Mouse (Mus musculus) monocyte, adult 2 months (primary cell): ENCODE data around the gene Slc1a1.

ENCODE experiments used
- DNase-seq, 2 experiments: peaks; one replicate each; pipeline ENCODE4 v3.0.0; 2022; ENCODE audit warnings: low spot score in 2 of 2, low read depth in 1 of 2

Slc1a1 gene

DNA sequence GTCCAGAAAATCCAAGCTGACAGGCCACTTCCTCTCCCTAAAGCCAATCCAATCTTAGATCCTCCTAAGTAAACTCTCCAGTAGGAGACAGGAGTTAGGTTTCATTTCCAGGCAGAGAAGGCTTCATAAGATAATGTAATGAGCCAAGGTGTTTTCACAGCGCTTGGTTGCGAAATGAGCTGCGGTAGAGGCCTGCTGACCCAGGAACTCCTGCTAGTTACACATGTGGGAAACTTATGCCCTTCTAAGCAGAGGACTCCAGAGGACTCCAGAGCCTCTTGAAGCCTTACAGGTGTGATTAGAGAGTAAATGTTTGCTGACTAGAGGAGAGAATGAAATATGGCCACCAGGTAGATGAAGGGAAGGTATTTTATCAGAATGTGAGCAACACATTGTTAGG is 15.7 kb downstream of the Slc1a1 start:
- no peak for DNase-seq

DNA sequence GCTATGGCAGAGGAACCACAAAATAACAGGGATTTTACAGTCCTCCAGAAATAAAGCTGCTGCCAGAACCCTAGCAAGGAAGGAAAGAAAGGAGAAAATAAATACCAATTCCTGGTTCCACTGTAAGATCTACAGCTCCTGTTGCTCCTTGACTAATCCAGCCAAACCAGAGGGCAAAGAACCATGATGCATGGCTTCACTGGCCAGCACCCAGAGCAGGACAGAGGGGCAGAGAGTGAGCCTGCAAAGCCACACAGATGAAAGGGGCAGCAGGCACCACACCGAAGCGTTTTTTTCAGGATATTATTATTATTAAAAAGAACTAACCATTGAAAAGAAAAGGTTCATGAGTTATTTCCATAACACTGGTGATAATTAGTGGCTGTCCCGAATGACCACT is 17.2 kb downstream of the Slc1a1 start:
- no peak for DNase-seq

GRCm38 (mm10) chr19:28854831-28855230 is 20.0 kb downstream of the Slc1a1 start:
- no peak for DNase-seq

DNA sequence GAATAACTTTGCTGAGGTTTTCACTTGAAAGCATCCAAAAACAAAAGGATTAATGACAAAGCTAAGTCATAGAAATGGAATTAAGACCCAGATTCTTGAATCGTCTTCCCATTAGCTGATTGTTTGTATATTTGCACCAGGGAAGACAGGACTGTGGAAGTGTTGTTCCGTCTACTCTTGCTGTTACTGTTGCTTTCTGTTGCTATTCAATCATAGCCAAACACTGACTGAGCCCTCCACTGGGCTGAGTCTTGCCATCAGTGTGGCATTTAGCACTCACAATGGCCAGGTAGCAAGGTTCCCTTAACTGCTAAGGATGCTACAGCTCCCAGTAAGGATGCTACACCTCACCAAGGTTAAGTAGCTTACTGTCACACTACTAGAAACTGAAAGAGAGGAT is 25.4 kb downstream of the Slc1a1 start:
- DNase-seq: no peak

- no peak for DNase-seq
Observed at GRCm38 (mm10) chr19:28863626-28864025, 28.8 kb downstream of the Slc1a1 start.

DNA sequence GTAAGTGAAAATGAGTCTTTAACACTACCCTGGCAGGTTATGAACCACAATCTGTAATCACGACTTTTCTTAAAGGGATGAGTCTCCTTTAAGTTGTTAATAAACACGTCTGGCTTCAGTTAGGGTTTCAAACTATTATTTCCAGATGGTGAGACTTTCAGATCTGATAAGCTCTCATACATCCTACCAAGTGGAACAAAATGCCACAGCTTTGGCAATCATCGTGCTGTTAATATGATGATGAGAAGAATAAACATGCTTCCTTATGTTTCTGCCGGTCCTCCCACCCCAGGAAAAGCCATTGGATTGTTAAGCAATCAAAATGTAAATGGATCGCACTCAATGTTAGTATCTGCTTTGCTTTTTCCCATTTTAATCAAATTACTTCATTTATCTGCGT is 30.1 kb downstream of the Slc1a1 start:
- no peak for DNase-seq

DNA sequence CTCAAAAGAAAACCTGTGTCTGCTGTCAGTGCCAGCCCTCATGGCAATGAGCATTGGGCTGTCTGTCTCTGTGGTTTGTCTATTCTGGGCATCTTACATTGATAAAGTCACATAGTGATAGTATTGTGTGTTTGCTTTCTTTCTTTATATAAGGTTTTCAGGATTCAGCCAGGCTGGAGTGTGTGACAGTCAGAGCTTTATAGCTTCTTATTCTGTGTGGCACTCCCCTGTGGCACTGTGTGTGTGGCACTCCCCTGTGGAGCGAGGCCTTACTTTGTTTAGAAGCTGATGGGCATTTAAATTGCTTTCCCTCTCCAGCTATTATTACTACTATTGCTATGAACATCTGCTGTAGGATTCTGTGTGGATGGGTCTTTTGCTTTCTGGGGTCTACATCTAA is 30.7 kb downstream of the Slc1a1 start:
- no peak for DNase-seq

GRCm38 (mm10) chr19:28869251-28869855 is 34.5 kb downstream of the Slc1a1 start:
- DNase-seq: no peak

DNA sequence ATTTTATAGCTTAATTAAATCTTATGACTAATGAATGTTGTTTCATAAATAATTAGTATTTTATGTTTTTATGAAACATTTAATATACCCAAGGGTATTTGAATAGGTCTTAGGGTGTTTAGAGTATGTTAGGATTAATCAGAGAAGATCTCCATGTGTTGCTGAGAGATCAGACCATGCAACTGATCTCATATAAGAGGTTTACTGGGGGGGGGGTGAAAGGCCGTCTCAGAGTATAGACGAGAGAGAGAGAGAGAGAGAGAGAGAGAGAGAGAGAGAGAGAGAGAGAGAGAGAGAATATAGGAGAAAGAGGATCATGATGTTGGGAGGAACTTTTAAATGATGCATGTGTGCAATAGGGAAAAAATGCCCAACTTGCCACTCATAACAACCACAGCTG is 35.5 kb downstream of the Slc1a1 start:
- DNase-seq: no peak

GRCm38 (mm10) chr19:28879476-28879875 is 44.6 kb downstream of the Slc1a1 start:
- DNase-seq: no peak

DNA sequence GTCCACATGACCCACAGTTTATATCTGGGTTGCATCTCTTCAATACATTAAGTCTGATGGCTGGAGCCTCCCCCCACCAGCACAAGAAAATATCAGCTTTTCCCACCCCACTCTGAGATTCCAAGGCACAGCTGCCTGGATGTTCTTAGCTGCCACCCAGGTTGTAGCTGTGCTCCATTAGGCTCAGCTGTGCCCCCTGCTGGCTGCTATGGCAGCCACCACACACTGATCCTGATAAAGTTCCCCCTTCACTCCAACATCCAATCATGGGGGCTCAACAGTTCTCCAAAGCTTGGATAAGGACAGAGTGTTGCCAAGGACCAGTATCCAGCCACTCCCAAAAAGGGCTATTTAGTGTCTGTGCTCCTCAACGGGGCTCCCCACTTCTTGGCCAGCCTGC is 48.3 kb downstream of the Slc1a1 start:
- no peak for DNase-seq

DNA sequence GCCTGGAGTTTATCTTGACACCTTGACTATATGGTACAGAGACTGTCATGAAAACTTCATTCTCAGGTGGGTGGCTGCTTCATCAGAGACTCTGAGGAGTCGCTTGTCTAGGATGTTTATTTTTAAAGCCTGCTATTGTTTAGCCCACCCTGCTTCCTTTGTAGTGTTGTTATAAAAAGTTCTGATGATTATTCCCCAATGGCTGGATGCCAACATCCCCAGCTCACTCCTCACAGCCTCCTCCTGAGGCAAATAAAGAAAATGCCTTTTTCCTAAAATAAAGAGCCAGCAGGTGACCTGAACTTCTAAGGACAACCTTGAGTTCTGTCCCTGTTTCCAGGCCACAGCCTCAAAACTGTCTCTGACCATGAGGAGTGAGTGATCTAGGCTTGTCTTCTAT is 53.6 kb downstream of the Slc1a1 start:
- DNase-seq: no peak

DNA sequence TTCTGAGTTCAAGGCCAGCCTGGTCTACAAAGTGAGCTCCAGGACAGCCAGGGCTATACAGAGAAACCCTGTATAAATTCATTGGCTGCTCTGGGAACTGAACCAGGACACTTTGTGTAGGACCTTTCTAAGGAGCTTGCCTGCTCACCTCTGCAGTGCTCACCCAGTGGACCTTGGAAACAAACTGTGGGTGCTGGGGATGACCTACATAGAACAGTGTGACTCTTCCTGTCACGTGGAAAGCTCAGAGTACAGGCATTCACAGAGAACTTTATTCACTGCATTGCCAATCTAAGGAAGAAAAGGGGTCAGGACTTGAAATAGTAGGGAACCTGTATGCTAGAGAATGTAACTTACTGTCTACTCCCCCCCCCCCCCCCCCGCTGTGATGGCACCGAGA is 54.4 kb downstream of the Slc1a1 start:
- no peak for DNase-seq

- no peak for DNase-seq
Observed at GRCm38 (mm10) chr19:28891238-28891637, 56.4 kb downstream of the Slc1a1 start.

- no peak for DNase-seq
Observed at GRCm38 (mm10) chr19:28891864-28892263, 57.0 kb downstream of the Slc1a1 start.

- DNase-seq: no peak
Observed at GRCm38 (mm10) chr19:28896639-28897038, 61.8 kb downstream of the Slc1a1 start.

GRCm38 (mm10) chr19:28897497-28897896 is 62.6 kb downstream of the Slc1a1 start:
- DNase-seq: no peak

DNA sequence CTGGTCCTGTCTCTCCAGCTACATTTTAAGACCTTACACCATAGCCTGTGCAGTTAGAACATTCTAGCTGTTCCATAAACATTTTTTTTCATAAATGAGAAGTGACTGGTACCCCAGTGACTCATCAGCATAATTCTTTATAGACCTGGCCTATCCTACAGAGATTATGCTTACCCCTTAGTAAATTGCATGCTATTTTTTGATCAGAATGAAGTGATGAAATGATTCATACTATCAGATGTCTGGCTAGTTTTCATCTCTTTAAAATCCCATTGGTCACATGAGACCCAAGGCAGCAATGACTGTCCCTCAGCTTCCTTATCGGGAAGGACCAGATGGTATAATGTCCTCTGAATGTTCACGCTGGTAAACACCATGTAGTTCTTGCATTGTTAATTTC is 65.9 kb downstream of the Slc1a1 start:
- DNase-seq: no peak

GRCm38 (mm10) chr19:28902111-28902510 is 67.3 kb downstream of the Slc1a1 start:
- no peak for DNase-seq

DNA sequence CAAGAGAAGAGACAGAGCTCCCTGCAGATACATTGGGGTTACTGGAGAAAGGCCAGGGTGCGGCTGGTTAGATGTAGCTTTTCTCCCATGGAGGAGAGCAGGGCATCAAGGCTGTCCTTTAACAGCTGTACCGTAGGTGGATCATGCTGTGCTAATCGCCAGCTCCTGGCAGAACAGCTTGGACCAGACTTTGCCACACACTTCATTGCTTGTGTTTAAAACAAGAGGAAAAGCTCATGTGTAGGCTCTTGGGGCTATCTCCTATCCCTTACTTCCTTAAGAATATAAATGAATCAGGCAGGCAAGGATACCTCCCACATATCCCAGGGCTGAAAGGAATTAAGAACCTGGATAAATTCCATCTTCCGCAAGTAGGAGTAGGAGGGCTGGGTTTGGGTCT is 68.0 kb downstream of the Slc1a1 start:
- DNase-seq: no peak

GRCm38 (mm10) chr19:28903536-28904119 is 68.8 kb downstream of the Slc1a1 start:
- DNase-seq: no peak

DNA sequence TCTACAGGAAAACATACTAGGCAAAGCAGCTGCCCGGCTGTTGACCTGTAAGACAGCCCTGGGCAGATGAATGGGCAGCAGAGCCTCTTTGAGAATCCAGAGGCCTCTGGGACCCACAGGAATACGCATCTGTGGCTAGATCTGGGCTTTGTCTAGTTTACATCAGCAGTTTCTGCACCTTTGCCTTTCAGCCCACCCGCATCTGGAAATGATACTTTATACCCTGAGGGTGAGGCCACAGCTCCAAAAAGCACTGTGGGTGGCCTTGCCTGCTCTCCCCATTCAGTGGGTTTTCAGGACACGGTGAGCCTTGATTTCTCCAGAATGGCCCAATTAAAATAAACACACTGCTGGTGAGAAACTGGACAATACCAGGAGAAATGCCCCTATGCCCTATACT is 73.3 kb downstream of the Slc1a1 start:
- DNase-seq: no peak

- DNase-seq: no peak
Observed at GRCm38 (mm10) chr19:28908693-28909092, 73.8 kb downstream of the Slc1a1 start.
